Mouse (Mus musculus) adrenal gland, adult 8-10 months (tissue): ENCODE results near the gene Plau. TPM values are rescaled to one million over a fixed set of nuclear protein-coding genes. Genes with fewer than 3 reads are reported as not detected.
A peak's percentile ranks its signal among the peaks of the same experiment; 100 is the strongest.

ENCODE experiments used
- DNase-seq: peaks from one replicate; pipeline ENCODE4 v3.0.0; 2022
- total RNA-seq, 4 experiments: library from RNA; stranded (reverse); gene quantifications; 2 replicates each; pipeline ENCODE4 v1.2.4; 2022

The Plau gene
- 10 to 100 TPM; 22.1 to 48.3 (median 35.9) TPM for total RNA-seq

DNA sequence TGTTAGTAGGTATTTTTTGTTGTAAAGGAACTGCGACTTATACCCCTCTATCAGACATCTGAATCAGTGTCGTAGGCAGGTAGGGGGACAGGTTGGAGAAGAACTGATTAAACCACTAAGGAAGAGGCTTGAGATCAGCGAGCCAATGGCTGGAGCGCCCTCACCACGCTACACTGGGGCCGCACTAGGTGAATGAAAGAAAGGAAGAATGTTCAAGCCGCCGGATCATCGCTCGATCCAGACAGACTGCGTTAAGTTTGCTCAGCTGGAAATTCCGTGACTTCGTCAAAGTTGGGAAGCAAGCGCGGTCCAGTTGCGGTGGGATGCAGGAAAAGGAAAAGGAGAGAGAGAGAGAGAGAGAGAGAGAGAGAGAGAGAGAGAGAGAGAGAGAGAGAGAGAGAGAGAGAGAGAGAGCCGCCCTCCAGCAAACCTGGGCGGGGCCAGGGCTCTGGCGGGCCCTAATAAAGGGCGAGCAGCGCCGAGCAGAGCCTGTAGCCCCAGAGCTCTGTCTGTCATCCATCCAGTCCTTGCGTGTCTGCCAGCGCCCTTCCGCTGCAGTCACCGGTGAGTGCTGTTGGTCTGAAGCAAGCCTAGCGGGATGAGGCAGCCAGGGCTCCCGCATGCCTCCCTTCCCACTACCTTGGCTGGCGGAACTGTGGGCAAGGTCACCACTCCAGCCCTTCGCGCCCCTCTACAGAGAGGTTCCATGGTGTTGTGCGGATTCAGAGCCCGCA lies at the start of gene Plau:
Gene Plau (plus strand): TSS at position 490 of the 734 bp plus-strand sequence.
- peak; percentile 59 for DNase-seq

DNA sequence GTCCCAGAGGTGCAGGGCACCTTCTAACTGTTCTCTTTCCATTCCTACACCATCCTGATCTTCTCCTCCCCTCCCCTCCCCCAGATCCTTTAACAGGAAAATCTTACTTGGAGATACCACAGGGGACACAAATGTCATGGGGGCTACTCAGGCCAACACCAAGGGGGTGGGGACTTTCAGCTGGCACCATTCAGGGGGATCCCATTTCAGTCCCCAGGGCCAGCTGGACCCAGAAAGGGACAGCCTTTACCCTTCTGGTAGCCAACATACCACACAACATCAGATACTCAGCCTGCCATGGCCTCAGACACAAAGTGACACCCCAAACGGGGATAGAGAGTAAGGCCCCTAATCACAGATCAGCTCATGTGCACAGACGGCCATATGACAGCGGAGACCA lies 48.3 kb upstream of the Plau start:
- DNase-seq = no peak

DNA sequence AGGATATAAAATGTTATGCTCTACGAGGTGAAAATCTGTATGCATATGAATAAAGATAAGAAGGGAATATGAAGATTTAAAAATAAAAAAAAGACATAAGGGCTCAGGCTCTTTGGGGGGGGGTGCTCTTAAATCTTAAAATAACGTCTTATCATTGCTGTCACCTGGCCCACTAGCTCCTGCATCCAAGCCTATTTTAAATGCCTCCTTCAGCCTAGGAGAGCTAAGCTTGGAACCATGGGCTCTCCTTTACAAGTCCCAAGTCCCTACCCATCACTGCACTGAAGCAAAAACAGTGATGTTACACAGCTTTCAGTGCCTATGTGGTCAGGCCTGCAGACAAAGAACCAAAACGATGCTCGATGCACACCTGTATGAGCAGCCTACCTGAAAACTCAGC lies 46.9 kb upstream of the Plau start:
- no peak for DNase-seq

DNA sequence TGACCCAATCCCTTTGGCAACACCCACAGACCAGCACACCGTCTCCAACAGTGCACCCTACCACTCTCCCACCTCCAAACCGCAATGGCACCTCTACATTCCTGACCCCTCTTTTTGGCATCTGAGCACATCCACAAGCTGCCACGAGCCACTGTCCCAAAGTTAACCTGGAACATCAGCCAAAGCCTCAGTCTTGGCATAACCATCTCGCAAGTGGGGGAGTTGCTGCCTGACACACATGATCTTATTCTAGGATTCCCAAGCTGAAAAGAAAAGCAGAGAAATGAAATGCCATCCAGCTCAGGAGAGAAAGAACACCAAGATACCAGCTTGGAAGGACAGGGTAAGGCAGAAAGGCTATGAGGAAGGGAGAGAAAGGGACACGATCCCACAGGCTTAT lies 46.0 kb upstream of the Plau start:
- DNase-seq = no peak

DNA sequence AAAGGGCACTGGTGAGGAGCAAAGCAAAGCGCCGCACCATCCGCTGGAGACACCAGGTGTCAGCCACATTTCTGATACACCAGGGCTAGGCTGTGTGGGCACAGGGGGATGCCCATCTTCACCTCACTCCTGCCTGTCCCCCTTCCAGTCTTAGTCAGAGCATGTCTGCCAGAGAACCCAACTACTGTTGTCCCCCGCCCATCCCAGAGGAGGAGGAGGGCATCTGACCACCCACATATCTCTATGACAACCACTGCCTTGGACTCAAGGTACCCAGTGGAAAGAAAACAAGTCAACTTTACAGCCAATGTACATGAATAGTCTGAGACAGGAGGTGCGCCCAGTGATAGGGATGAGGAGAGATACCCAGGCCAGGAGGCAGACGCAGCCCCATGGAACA lies 45.5 kb upstream of the Plau start:
- no peak for DNase-seq

DNA sequence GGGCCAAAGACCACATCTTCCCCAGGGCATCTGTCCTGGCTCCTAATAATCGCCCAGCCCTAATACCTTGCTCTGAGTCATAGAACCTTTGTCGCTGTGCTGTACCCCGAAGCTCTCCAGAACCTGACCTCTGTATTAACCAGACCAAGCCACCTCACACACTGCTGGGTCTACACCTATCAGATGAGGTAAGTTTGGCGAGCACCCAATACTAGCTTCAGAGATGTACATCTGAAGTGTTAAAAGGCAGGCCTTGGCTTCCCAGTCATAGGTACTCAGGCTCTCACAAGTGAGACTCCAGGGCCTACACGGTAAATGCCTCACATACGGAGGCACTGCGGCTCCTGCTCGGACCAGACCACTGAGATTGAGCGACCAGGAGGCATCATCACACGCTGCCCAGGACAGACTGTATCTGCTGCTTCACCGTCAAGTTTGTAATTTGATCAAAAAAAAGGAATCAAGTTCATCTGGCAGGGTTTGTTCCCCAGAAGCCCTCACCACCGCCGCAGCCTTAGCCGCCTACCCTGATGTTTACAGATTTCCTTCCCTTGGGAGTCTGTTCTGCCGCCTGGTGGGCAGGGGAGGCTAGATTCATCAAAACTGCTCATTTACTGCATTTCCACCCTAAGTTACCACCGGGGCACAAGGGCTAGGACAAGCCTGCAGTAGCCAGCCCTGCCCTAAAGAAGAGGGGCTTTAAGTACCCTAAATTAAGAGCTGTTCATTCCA lies 44.8 kb upstream of the Plau start:
- no peak for DNase-seq

DNA sequence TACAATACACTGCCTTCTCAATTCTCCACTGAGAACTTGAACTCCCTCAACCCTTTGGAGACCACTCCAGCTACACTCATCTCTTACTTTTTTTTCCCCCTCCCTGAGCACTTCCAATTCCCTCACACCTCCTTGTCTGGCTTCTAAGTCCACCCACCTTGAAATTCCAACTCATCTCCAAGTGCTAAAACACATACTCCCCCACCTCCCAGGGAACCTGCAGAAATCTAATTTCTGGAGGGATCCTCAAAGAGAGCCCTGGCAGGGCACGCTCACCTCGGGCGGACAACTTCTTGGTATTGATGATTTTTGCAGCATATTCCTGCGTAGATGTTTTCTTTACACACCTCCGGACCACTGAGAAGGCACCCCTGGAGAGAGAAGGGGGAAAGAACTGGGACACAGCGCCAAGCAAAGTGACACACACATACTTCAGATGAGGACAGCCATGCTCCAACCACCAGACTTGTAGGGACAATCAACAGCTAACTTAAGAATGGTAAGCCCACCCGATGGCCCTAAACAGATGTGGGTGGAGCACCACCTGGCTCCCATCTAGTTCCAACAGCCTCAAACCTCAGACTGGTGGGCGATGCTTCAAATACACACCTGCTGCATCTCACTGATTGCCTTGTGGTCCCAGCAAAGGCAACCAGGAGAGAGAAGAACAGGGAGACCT lies 44.1 kb upstream of the Plau start:
- no peak for DNase-seq

DNA sequence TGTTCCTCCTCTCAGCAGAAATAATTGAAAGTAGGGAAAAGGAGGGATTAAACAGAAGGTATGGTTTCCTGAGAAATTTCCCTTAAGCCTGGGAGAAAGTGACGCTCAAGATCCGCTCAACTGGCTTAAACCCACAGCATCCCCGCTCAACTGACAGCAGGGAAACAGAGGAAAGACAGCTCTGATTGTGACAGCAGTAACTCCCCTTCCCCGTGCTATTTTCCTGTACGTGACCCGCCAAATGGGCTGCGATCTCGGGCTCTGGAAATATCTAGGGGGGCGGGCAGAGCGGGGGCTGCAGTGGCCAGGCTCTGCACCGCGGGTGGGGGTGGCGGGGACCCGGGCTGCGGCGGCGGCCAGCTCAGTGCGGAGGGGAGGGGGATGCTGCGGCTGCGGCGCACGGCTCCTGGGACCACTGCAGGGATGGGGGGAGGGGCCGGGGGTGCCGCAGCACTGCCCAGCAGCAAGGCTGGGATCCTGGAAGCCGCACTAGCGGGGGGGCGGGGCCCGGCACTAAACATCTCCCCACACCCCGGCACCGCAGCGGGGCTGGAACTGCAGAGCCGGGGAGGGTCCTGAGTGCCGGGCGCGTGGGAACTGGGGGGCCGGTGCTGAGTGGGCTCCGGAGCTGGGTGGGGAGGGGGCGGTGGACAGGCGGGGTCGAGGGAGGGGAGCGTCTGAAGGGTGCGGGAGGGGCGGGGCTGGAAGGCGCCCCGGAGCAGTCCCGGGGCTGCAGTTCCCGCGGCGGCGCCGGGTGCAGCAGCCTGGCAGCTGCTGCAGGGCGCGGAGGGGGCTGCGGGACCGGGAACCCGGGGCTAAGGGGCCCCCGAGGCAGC lies 43.3 kb upstream of the Plau start:
- no peak for DNase-seq

DNA sequence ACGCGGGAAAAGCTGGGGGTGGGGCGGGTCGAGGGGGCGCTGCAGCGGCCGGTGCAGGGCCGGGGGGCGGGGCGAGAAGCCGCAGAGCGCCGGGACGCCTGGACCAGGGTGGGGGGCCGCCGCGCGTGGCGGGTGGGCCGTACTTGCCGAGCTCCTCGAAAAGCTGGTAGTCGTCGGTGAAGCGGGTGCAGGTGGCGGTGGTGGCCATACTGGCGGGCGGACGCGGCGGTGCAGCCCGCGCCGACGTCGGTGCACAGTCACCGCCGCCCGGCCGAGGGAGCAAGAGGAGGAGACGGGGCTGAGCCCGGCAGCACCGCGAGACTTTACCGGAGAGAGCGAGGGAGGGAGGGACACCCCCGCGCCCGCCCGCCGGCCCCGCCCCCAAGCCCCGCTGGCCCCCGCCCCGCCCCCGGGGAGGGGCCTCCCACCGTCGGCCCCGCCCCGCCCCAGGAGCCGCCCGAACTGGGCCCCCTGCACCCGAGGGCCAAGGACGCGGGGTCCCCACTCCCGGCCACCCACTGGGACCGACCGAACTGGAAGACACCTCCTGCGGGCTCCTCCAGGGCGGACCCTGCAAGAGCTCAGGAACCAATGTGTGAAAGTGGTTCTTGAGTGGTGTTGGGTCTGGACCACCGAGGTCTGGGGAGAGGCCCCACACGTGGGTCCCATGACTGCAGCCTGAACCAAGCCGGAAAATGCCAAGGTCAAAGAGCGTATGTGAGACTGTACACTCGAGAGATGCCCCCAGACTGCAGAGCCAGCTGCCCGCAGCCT lies 42.5 kb upstream of the Plau start, which contains the start of gene Camk2g:
Gene Camk2g (minus strand): TSS at position 331 of the 774 bp plus-strand sequence.
- DNase-seq = peak; percentile 80

DNA sequence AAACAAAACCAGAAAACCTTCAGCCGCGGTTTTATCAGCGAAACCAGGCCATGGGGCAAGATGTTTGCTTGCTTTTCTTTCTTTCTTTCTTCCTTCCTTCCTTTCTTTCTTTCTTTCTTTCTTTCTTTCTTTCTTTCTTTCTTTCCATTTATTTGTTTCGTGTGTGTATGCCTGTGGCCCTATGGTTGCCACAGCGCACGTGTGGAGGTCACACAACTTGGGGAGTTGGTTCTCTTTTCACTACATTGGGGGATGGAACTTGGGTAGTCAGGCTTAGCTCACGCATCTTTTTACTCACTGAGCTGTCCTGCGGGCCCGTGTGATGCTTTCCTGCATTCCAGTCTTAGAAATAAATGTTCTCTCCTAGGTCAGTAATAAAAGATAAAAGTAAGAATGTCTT lies 41.9 kb upstream of the Plau start:
- no peak for DNase-seq

DNA sequence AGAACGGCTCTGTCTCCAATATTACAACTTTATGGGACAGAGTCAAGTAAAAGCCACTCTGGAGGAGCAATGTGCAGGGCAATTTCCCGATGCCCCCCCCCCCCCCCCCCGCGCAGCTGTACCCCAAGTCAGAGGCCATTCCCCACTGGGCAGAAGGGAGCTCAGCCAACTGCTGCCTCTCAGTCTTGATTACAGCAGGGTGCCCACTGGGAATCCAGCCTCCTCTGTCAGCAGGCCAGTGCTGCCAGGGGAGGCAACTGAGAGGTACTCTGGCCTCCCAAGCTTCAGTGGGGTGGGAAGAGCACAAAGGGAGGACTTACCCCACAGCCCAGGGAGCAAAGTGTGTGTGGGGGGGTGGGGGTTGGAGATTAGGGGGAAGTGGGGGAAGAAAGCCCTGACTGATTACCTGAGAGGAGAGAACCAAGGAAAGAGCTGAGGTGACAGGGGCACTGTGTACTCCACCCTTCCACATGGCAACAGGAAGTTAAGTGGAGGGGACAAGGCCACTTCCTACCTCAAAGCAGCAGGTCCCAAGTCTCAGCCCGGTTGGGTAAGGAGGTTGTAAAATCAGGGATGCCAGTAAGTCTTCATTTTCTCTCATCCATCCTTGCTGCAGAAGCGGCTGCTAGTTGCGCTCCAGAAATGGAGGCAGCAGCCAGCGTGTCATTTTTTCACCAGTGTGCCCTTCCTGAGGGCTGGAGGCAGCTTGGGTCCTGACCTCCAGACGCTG lies 40.9 kb upstream of the Plau start:
- DNase-seq = no peak

DNA sequence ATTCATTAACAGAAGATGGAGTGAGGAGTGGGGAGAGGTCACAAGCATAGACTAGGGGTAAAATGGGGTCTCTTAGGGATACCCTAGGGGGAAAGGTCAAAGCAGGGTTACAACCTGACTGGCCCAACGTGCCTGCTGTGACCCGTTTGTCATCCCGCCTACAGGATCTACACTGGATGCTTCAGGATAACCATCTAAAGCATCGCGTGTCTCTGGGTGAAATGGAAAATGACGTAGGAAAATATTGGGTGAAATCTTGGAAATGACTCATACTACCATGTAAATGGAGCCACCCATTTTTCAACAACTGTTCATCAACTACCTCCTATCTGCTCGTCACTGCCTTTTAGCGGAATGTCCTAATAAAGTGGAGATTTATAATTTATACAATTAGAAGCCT lies 40.3 kb upstream of the Plau start:
- DNase-seq = no peak

DNA sequence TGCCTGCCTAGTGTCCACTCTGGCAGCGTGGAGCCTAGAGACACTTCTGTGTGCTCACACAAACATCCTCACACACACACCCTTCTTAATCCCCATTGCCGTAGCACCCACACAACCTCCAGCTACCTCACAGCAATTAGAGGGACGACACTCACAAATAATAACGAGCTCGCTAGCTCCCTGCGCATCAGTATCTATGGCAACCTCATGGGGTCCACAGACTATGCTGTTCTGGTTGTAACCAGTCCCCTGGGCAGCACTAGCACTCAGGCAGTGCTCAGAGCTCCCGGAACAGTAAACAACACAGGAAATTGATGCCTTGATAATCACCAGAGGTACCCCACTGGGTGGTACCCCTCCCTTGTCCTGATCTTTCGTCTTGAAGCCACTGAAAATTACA lies 39.8 kb upstream of the Plau start:
- DNase-seq = no peak

DNA sequence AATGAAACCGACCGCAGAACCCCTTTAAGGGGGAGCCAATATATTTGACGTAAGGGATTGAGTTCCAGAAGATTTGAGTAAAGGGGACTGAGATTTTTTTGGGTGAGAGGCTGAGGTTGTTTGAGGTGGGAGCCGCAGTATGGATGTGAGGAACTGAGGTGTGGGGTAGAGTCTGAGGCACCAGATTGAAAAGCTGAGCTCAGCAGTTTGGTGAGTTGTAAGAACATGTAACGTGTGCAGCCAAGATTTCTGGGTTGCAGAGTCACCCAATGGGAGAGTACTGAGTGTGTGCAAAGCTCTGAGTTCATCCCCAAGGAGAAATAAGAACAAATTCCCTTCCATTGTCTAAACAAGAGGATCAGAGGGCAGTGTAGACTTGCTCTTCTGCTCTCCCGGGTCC lies 38.2 kb upstream of the Plau start:
- no peak for DNase-seq

DNA sequence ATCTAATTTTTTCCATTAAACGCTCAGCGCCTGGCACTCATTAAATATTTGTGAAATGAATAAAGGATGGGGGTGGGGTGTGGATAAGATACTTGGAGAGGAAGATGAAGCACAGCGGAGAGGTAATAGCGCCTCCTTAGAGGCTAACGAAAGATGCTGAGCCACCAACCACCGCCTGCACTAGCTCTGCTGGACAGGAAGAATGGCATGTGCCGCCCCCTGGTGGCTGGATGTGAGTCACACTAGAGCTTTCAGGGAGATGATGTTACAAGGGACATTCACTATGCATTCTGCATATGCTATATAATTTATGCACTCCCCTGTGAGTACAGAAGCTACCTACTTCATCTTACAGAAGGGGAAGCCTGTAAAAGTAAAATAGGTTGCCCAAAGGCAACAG lies 37.7 kb upstream of the Plau start:
- peak; percentile 79 for DNase-seq

DNA sequence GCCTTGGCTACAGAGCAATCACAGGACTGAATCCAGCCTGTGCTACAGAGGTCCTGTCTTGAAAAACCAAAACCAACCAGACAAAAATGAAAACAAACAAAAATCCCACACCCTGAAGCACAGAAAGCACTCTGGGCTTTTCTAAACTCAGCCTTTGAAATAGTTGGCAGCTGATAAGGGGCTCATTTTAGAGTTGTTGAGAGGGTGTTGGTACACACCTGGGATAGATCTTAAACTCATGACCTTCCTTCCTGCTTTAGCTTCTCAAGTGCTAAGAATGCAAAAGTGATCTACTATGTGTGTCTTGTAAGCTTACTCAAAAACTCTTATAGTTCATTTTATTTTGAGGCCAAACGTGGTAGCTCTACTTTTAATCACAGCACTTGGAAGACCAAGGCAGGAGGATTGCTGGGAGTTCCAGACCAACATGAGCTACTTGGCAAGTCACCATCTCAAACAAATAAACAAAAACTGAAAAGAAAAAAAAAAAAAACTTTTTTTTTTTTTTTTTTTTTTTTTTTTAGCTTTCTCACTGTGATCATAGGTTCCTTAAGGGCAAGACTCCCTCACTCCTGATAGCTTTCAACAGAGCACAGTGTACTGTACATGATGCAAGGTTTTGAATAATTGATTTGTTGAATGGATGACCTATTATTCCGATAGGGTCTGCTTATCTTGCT lies 33.4 kb upstream of the Plau start:
- DNase-seq = no peak

DNA sequence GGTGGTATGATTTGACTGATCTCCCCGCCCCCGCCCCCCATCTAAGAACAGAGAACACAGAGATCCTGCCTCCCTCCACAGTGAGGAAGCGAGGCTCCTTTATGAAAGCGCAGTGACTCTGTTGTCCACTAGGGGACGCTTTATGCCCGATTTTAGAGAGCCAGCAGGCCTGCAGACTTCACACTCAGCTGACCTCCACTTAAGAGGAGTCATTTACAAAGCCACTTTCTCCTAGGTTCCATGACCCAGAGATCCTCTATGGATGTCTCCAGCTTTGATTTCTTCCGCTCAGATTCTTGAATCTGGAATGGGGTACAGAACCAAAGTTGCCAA lies 32.9 kb upstream of the Plau start:
- peak; percentile 65 for DNase-seq

DNA sequence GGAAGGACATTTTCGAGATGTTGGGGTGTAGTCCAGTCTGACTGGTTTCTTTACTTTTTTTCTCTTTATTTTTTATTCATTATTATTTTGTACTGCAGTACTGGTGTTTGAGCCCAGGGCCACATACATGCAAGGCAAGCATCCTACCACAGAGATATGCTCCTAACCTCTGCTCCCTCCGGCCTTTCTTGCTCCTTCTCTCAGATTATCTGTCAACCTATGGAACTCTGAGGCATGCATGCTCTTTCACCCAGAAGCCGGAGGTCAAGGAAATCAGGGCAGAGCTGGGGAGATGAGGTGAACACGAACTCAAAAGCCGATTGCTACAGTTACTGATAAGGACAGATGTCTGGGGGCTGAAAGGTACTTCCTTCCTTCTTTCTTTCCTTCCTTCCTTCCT lies 32.0 kb upstream of the Plau start:
- DNase-seq = no peak

DNA sequence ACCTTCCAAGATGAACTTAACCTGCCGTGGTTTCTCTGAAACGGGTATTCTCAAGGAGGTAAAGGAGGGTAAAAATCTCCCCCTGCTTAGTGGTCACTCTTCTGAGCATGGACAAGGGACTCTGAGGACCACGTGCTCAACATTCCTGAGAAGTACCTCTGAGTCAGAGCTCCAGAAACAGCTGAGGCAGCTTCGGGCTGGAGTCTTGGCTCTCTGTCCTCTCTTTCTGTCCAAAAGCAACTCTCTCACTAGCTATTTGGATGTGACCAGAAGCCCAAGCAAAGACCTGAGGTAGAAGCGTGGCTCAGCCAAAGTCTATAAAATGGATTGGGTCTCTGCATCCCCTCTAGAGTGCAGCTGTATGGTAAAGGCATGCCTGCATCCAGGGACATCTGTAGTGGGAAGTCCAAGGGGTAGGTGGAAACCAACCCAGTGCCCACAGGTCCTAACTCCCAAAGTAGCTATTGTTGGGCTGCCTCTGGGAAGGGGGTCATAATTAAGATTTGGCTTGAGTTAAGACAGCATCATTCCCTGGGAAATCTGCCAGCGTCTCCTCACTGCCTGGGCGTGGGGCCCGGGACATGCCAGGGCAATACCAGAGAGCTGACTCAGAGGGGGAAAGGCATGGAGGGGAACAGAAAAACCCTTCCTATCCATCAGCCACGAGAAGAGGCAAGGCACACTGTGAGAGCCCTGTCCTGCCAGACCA lies 31.3 kb upstream of the Plau start:
- peak; percentile 90 for DNase-seq
